Mouse (Mus musculus) brown adipose tissue, adult 24 weeks (tissue): ENCODE measurements around the gene Themis2. TPM values are rescaled to one million over a fixed set of nuclear protein-coding genes. Genes with fewer than 3 reads are reported as not detected.

Experiments used
- polyA plus RNA-seq: library from polyadenylated mRNA; stranded (reverse); fragments of >200 nt; gene quantifications from 2 replicates; pipeline ENCODE4 v1.2.4, GENCODE M21; 2012; ENCODE audit not compliant: missing spikeins, insufficient read depth, insufficient read length

Themis2 gene
- polyA plus RNA-seq, 1 experiment, result 2.8 TPM

Other genes with a start within 250 kb of the Themis2 start
- 1.0 and 3.6 TPM in 2 replicates for gene Ptafr, start 232.3 kb downstream of the Themis2 start, polyA plus RNA-seq
- 13.8 and 20.5 TPM in 2 replicates for gene Eya3, start 157.4 kb downstream of the Themis2 start, polyA plus RNA-seq
- 2.5 and 2.7 TPM in 2 replicates for gene Xkr8, start 63.8 kb downstream of the Themis2 start, polyA plus RNA-seq
- 0.92 TPM in 1 of 2 replicates, not detected in the other for gene Smpdl3b, start 39.1 kb downstream of the Themis2 start, polyA plus RNA-seq
- 3.5 and 6.6 TPM in 2 replicates for gene Rpa2, start 28.1 kb downstream of the Themis2 start, polyA plus RNA-seq
- 17.3 and 20.4 TPM in 2 replicates for gene Ppp1r8, start 46.8 kb upstream of the Themis2 start, polyA plus RNA-seq
- gene Stx12, start 88.1 kb upstream of the Themis2 start, polyA plus RNA-seq, result 53.6 and 63.8 TPM in 2 replicates
- 15.7 and 17.8 TPM in 2 replicates for gene Fam76a, start 126.2 kb upstream of the Themis2 start, polyA plus RNA-seq
- gene Fgr, start 177.7 kb upstream of the Themis2 start, polyA plus RNA-seq, result 0.55 TPM in 1 of 2 replicates, not detected in the other
- gene Ahdc1, start 214.9 kb upstream of the Themis2 start, polyA plus RNA-seq, result 16.4 and 26.1 TPM in 2 replicates